Mouse (Mus musculus) bone marrow macrophage, adult 2 months (primary cell): ENCODE results near the gene Ap2m1. TPM values are rescaled to one million over a fixed set of nuclear protein-coding genes. Genes with fewer than 3 reads are reported as not detected.
"Not testable (repeated sequence)": the region's sequence is repeated elsewhere in the genome, so short reads cannot be mapped to it uniquely, and the experiment has no call there.

Source experiments
- H3K27ac ChIP-seq: 2 replicates; pipeline ENCODE4 v1.5.1; 2012; ENCODE audit warnings: low read depth, low read length; ENCODE audit not compliant: insufficient read depth
- H3K4me1 ChIP-seq: 2 replicates; pipeline ENCODE4 v1.6.1; 2012; ENCODE audit warnings: low read length; ENCODE audit not compliant: control insufficient read depth, insufficient read depth
- H3K4me3 ChIP-seq: 2 replicates; pipeline ENCODE4 v1.5.1; 2012; ENCODE audit warnings: mild to moderate bottlenecking, low read length, moderate library complexity; ENCODE audit not compliant: insufficient read depth
- CTCF ChIP-seq: IDR thresholded peaks from 2 replicates; pipeline ENCODE4 v1.5.1; 2012; ENCODE audit warnings: low read depth, mild to moderate bottlenecking, low read length, moderate library complexity
- POLR2A ChIP-seq: IDR thresholded peaks from 2 replicates; pipeline ENCODE4 v1.6.1; 2012; ENCODE audit warnings: mild to moderate bottlenecking, low read depth, low read length, borderline replicate concordance
- polyA plus RNA-seq: library from polyadenylated mRNA; stranded (reverse); fragments of >200 nt; gene quantifications from 2 replicates; pipeline ENCODE4 v1.2.4, GENCODE M21; 2012; ENCODE audit not compliant: missing spikeins, insufficient read depth, insufficient read length

Ap2m1 gene
- 348 and 391 TPM in 2 replicates for polyA plus RNA-seq

DNA sequence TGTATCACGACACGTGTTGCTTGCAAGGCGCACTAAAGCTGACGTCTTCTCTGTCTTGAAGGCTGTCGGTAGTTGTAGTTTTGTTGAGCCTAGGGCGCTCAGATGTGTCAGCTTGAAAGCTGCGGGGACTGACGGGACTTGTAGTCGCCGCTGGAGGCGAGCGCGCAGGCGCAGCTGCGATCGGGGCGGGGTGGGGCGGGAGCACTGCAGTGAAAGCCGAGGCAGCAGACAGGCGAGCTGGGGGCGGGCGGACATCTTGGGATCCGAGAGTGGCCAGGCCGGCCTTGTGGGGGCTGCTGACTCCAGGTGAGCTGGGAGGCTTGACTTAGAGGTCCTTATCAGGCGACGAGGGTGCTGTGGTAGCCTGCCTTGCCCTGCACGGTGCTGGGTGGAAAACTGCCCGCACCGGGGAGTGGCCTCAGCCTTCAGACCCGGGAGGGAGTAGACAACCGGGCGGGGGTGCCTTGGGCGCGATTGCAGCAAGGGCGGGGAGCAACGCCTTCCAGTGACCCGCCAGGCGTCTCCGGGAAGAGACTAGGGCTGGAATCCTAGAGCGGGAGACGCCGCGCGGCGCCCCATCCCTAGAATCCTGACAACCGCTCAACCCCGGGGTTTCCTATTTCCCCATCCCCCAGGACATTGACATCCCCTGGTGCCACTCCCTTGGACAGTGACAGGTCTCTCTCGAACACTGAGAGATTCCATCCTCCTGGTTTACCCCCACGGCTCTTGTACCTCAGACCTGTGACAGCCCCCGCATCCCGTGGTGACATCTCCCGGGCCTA lies at the start of gene Ap2m1:
Gene Ap2m1 (plus strand): TSS at position 183 of the 785 bp plus-strand sequence.
- H3K27ac ChIP-seq = peak within 1 kb of the TSS; percentile 96

DNA sequence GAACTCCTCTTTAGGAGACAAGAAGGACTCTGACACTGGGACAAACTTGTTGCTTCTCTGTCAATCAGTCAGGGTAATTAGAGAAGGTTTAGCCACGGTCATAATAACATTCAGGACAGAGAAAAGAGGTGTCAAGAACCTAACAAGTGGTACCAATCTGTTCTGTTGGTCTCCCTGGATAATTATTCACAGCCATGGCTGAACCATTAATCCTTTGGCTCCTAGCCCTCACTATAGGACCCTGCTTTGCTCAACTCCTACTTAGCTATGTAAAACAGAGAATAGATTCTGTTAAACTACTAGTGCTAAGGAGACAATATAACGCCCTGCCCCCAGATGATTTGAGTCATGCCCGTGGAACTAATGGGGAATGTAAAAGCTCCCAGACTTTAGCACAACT lies 49.2 kb upstream of the Ap2m1 start:
- H3K4me1 ChIP-seq = no peaks in the 10 kb centered on the region
- no peak overlapping the region for H3K27ac ChIP-seq
- H3K4me3 ChIP-seq = no peak overlapping the region
- TF ChIP-seq POLR2A = no peak

More for the DNA sequence above, at the start of gene Ap2m1:
- H3K4me1 ChIP-seq = peaks cover 29% of the 10 kb centered on the region
- TF ChIP-seq POLR2A = no peak
- TF ChIP-seq CTCF = no peak
- peak within 1 kb of the TSS; percentile 74 for H3K4me3 ChIP-seq

- TF ChIP-seq POLR2A (no peak), CTCF (no peak)
- Histone ChIP-seq H3K4me3 (no peak overlapping the region), H3K4me1 (no peaks in the 10 kb centered on the region), H3K27ac (no peak overlapping the region)
These were observed 47.1 kb upstream of the Ap2m1 start for GRCm38 (mm10) chr16:20488151-20488550.

DNA sequence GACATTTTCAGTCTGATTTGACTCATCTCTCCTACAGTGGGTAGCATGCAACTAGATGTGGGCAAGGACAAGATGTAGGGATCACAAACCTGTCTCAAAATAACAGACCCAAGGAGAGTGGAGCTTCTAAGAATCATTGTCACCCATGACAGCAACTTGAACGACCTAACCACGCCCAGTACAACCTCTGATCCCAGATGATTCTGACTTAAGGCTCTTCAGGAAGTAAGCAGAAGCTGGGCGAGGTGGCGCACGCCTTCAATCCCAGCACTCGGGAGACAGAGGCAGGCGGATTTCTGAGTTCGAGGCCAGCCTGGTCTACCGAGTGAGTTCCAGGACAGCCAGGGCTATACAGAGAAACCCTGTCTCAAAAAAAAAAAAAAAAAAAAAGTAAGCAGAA lies 46.5 kb upstream of the Ap2m1 start:
- not testable (repeated sequence) for H3K27ac ChIP-seq, H3K4me3 ChIP-seq, H3K4me1 ChIP-seq

DNA sequence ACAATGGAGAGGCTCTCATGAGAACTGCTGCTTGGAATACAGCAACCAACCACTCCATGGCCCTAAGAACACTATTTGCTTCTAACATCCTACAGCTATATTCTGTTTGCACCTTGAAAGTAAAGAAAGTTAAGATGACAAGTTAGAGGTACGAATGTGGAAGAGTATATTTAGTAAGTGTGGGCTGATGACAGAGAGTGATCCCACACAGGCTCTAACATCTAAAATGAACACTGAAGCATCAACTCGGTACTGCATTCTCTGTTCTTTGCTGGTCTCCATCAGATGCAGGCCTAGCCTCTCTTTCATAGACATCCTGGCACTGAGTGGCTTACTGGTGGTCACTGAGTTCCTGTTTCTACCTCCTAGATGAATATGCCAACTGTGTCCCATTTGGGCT lies 46.0 kb upstream of the Ap2m1 start:
- peaks cover 3% of the 10 kb centered on the region; the same call in 1 of the 2 replicates for H3K4me1 ChIP-seq
- H3K4me3 ChIP-seq = no peak overlapping the region
- no peak for TF ChIP-seq POLR2A
- no peak overlapping the region for H3K27ac ChIP-seq

- Histone ChIP-seq H3K4me3 (no peak overlapping the region), H3K4me1 (peaks cover 3% of the 10 kb centered on the region; the same call in 1 of the 2 replicates), H3K27ac (no peak overlapping the region)
- TF ChIP-seq POLR2A (no peak), CTCF (no peak)
These were observed 44.7 kb upstream of the Ap2m1 start for GRCm38 (mm10) chr16:20490581-20490980.

GRCm38 (mm10) chr16:20491301-20491700 lies 44.0 kb upstream of the Ap2m1 start:
- Histone ChIP-seq H3K4me3 (no peak overlapping the region), H3K27ac (no peak overlapping the region), H3K4me1 (peaks cover 3% of the 10 kb centered on the region; the same call in 1 of the 2 replicates)
- TF ChIP-seq CTCF (no peak), POLR2A (no peak)

GRCm38 (mm10) chr16:20493452-20493851 lies 41.8 kb upstream of the Ap2m1 start:
- no peak overlapping the region for H3K4me3 ChIP-seq
- H3K4me1 ChIP-seq = peaks cover 11% of the 10 kb centered on the region; the same call in 1 of the 2 replicates
- H3K27ac ChIP-seq = no peak overlapping the region
- TF ChIP-seq CTCF (no peak), POLR2A (no peak)

- TF ChIP-seq POLR2A = no peak
- TF ChIP-seq CTCF = no peak
- H3K27ac ChIP-seq = no peak overlapping the region
- no peak overlapping the region for H3K4me3 ChIP-seq
- peaks cover 11% of the 10 kb centered on the region; the same call in 1 of the 2 replicates for H3K4me1 ChIP-seq
These were observed 38.3 kb upstream of the Ap2m1 start for GRCm38 (mm10) chr16:20496671-20497600.

DNA sequence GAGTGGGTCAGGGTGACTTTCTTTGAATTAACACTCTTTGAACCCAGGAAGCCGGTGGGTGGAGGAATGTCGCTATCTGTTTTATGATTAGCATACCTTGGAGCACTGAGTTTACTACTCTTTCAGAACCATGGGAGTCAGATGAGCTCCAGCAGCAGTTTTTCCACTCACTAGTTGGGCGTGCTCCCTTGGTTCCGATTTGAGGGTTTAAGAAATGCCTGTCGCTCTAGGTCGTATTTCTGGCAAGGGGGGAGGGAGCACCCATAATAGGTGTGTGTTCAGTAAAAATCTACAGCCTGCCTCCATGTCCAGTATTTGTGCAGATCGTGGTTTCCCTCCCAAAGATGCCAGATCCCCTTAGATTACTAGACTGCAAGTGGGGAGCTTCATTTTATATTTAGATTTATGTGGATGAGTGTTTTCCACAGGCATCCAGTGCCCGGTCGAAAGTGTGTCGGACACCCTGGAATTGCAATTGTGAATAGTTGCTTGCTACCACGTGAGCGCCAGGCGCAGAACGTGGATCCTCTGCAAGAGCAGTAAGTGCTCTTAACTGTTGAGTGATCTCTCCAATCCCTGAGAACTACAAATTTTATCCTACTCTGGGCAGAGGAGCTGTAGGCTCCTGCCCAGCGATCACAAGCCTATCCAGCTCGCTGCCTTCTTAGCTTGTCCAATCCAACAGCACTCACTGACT lies 37.1 kb upstream of the Ap2m1 start:
- peaks cover 11% of the 10 kb centered on the region; the same call in 1 of the 2 replicates for H3K4me1 ChIP-seq
- peak overlapping the region; percentile 90 for H3K4me3 ChIP-seq
- H3K27ac ChIP-seq = no peak overlapping the region
- TF ChIP-seq POLR2A (no peak), CTCF (no peak)
